Mouse (Mus musculus) lung, adult 18-20 months (tissue): ENCODE measurements around the gene Gm7102.
"Not testable (repeated sequence)": the region's sequence is repeated elsewhere in the genome, so short reads cannot be mapped to it uniquely, and the experiment has no call there.

ENCODE experiments used
- DNase-seq, 2 experiments: peaks; one replicate each; pipeline ENCODE4 v3.0.0; 2022; ENCODE audit warnings: mixed read lengths in 2 of 2

Gene Gm7102

GRCm38 (mm10) chr19:61175756-61176324, at the start of gene Gm7102:
Gene Gm7102 (minus strand): TSS chr19:61176309.
- DNase-seq, result no peak

GRCm38 (mm10) chr19:61224678-61225525, 48.8 kb upstream of the Gm7102 start:
- peak; percentile 3 to 5 for DNase-seq

- DNase-seq, result no peak
Measured at GRCm38 (mm10) chr19:61223706-61224328, 47.7 kb upstream of the Gm7102 start.

- DNase-seq, result not testable (repeated sequence)
Measured at GRCm38 (mm10) chr19:61207506-61207905, 31.4 kb upstream of the Gm7102 start.

- peak; percentile 10 to 22 for DNase-seq
Measured at GRCm38 (mm10) chr19:61199836-61200235, 23.7 kb upstream of the Gm7102 start.

GRCm38 (mm10) chr19:61199316-61199715, 23.2 kb upstream of the Gm7102 start:
- DNase-seq, result peak; percentile 90 to 91

GRCm38 (mm10) chr19:61183590-61183989, 7.5 kb upstream of the Gm7102 start, which contains the start of gene Gm6020:
Gene Gm6020 (plus strand): TSS chr19:61183890.
- not testable (repeated sequence) for DNase-seq

GRCm38 (mm10) chr19:61151701-61152420, 24.2 kb downstream of the Gm7102 start:
- DNase-seq, result peak; percentile 18 to 32

- DNase-seq, result peak; percentile 31 to 53
Measured at GRCm38 (mm10) chr19:61151372-61151700, 24.8 kb downstream of the Gm7102 start.

- no peak for DNase-seq
Measured at GRCm38 (mm10) chr19:61141299-61141698, 34.8 kb downstream of the Gm7102 start.

GRCm38 (mm10) chr19:61140342-61141206, 35.5 kb downstream of the Gm7102 start, which contains the start of gene Zfp950:
Gene Zfp950 (minus strand): TSS chr19:61140840.
- peak; percentile 91 to 93 for DNase-seq

- no peak for DNase-seq
Measured at GRCm38 (mm10) chr19:61138655-61139054, 37.5 kb downstream of the Gm7102 start.

GRCm38 (mm10) chr19:61131096-61131495, 45.0 kb downstream of the Gm7102 start:
- DNase-seq, result no peak
